Mouse (Mus musculus) CH12.LX (cell line): ENCODE data around the gene Zfp580. TPM values are rescaled to one million over a fixed set of nuclear protein-coding genes. Genes with fewer than 3 reads are reported as not detected.
A peak's percentile ranks its signal among the peaks of the same experiment; 100 is the strongest.

ENCODE experiments used
- DNase-seq: peaks from one replicate; pipeline ENCODE4 v3.0.0-alpha.2; 2013; ENCODE audit errors: extremely low read depth
- H3K27ac ChIP-seq: 2 replicates; pipeline ENCODE4 v1.5.1; 2012; ENCODE audit warnings: low read depth, mild to moderate bottlenecking, control low read depth, moderate library complexity; ENCODE audit not compliant: insufficient read depth
- H3K27me3 ChIP-seq: replicated peaks from 2 replicates; pipeline ENCODE3; 2012; ENCODE audit warnings: inconsistent platforms
- H3K36me3 ChIP-seq, 2 experiments: replicated peaks in 1 of 2; 2 replicates each; pipeline versions ENCODE3 to v1.6.1; 2012; ENCODE audit warnings: inconsistent platforms in 1 of 2, low read length in 1 of 2, mild to moderate bottlenecking in 1 of 2, mixed read lengths in 1 of 2, moderate library complexity in 1 of 2; ENCODE audit not compliant: control insufficient read depth in 1 of 2, insufficient read depth in 1 of 2
- H3K4me1 ChIP-seq, 2 experiments: 2 replicates each; pipeline ENCODE4 v1.6.1; 2012; ENCODE audit warnings: inconsistent platforms in 1 of 2, moderate library complexity in 1 of 2; ENCODE audit not compliant: insufficient read depth in 2 of 2, control insufficient read depth in 1 of 2
- H3K4me2 ChIP-seq: 2 replicates; pipeline ENCODE4 v1.6.1; 2012; ENCODE audit warnings: low read depth, mild to moderate bottlenecking, control low read depth; ENCODE audit not compliant: poor library complexity, insufficient read depth, severe bottlenecking
- H3K4me3 ChIP-seq, 3 experiments: fragments of 150-350 bp in 1 of 3; sonication (generic) in 1 of 3; replicated peaks in 1 of 3; 2 replicates each; pipeline versions ENCODE3 to v1.5.1; 2011 to 2012; ENCODE audit warnings: low read depth in 2 of 3, low read length in 2 of 3, mild to moderate bottlenecking in 2 of 3, moderate library complexity in 2 of 3, control low read depth in 1 of 3, improper control_type of control experiment in 1 of 3, inconsistent platforms in 1 of 3, mixed read lengths in 1 of 3; ENCODE audit not compliant: poor library complexity in 1 of 3
- H3K79me2 ChIP-seq: replicated peaks from 2 replicates; pipeline ENCODE4 v1.6.1; 2012; ENCODE audit warnings: mild to moderate bottlenecking, moderate library complexity; ENCODE audit not compliant: control insufficient read depth, poor library complexity, insufficient read depth, severe bottlenecking; ENCODE audit errors: extremely low read depth
- H3K9ac ChIP-seq: 2 replicates; pipeline ENCODE4 v1.6.1; 2012; ENCODE audit warnings: low read depth, mild to moderate bottlenecking, control low read depth, moderate library complexity; ENCODE audit not compliant: insufficient read depth
- H3K9me3 ChIP-seq: replicated peaks from 2 replicates; pipeline ENCODE3; 2012; ENCODE audit warnings: low read length, inconsistent platforms, mixed read lengths
- CHD2 ChIP-seq: IDR thresholded peaks from 2 replicates; pipeline ENCODE4 v1.6.1; 2011; ENCODE audit warnings: low read length, improper control_type of control experiment
- CTCF ChIP-seq, 2 experiments: IDR thresholded peaks in 1 of 2; conservative IDR thresholded peaks in 1 of 2; 2 replicates each; pipeline ENCODE4 v1.5.1; 2011 to 2012; ENCODE audit warnings: low read depth in 2 of 2, low read length in 2 of 2, improper control_type of control experiment in 1 of 2, inconsistent platforms in 1 of 2, mild to moderate bottlenecking in 1 of 2, moderate library complexity in 1 of 2
- E2F4 ChIP-seq: IDR thresholded peaks from 2 replicates; pipeline ENCODE4 v1.6.1; 2011; ENCODE audit warnings: low read depth, low read length, improper control_type of control experiment; ENCODE audit not compliant: insufficient replicate concordance
- EP300 ChIP-seq: IDR thresholded peaks from 2 replicates; pipeline ENCODE4 v1.6.1; 2011; ENCODE audit warnings: low read length, improper control_type of control experiment
- ETS1 ChIP-seq: conservative IDR thresholded peaks from 2 replicates; pipeline ENCODE4 v1.6.1; 2012; ENCODE audit warnings: low read depth, mild to moderate bottlenecking, inconsistent platforms, low read length, improper control_type of control experiment, moderate library complexity
- HCFC1 ChIP-seq: IDR thresholded peaks from 2 replicates; pipeline ENCODE4 v1.6.1; 2012; ENCODE audit warnings: low read depth, mild to moderate bottlenecking, inconsistent platforms, low read length, improper control_type of control experiment
- IRF4 ChIP-seq: IDR thresholded peaks from 2 replicates; pipeline ENCODE4 v1.6.1; 2014; ENCODE audit warnings: low read depth, mild to moderate bottlenecking, inconsistent platforms, low read length, improper control_type of control experiment
- JUND ChIP-seq: conservative IDR thresholded peaks from 2 replicates; pipeline ENCODE4 v1.6.1; 2011; ENCODE audit warnings: low read depth, low read length, improper control_type of control experiment
- MAFK ChIP-seq: IDR thresholded peaks from 2 replicates; pipeline ENCODE4 v1.6.1; 2011; ENCODE audit warnings: low read length, improper control_type of control experiment; ENCODE audit not compliant: insufficient replicate concordance
- MEF2A ChIP-seq: IDR thresholded peaks from 2 replicates; pipeline ENCODE4 v1.6.1; 2014; ENCODE audit warnings: low read depth, mild to moderate bottlenecking, inconsistent platforms, low read length, improper control_type of control experiment, borderline replicate concordance
- MYC ChIP-seq: IDR thresholded peaks from 2 replicates; pipeline ENCODE4 v1.6.1; 2011; ENCODE audit warnings: low read depth, mild to moderate bottlenecking, improper control_type of control experiment, low read length
- NELFE ChIP-seq: IDR thresholded peaks from 2 replicates; pipeline ENCODE4 v1.6.1; 2011; ENCODE audit warnings: low read depth, low read length, improper control_type of control experiment
- NRF1 ChIP-seq: IDR thresholded peaks from 2 replicates; pipeline ENCODE4 v1.6.1; 2014; ENCODE audit warnings: low read depth, mild to moderate bottlenecking, inconsistent platforms, low read length, improper control_type of control experiment, moderate library complexity
- PAX5 ChIP-seq: IDR thresholded peaks from 2 replicates; pipeline ENCODE4 v1.6.1; 2012; ENCODE audit warnings: low read length, inconsistent platforms, mixed read lengths
- POLR2A ChIP-seq: IDR thresholded peaks from 2 replicates; pipeline ENCODE4 v1.6.1; 2011; ENCODE audit warnings: low read depth, mild to moderate bottlenecking, improper control_type of control experiment, low read length
- POLR2AphosphoS2 ChIP-seq: IDR thresholded peaks from 2 replicates; pipeline ENCODE4 v1.6.1; 2011; ENCODE audit warnings: low read depth, low read length, improper control_type of control experiment
- RAD21 ChIP-seq: IDR thresholded peaks from 2 replicates; pipeline ENCODE4 v1.6.1; 2011; ENCODE audit warnings: low read depth, mild to moderate bottlenecking, low read length, improper control_type of control experiment, moderate library complexity
- SIN3A ChIP-seq: IDR thresholded peaks from 2 replicates; pipeline ENCODE4 v1.6.1; 2012; ENCODE audit warnings: low read length, improper control_type of control experiment, inconsistent platforms
- TBP ChIP-seq: conservative IDR thresholded peaks from 2 replicates; pipeline ENCODE4 v1.6.1; 2011; ENCODE audit warnings: low read depth, low read length, improper control_type of control experiment
- TCF12 ChIP-seq: IDR thresholded peaks from 2 replicates; pipeline ENCODE4 v1.6.1; 2014; ENCODE audit warnings: low read depth, mild to moderate bottlenecking, inconsistent platforms, low read length, improper control_type of control experiment
- USF1 ChIP-seq: IDR thresholded peaks from 2 replicates; pipeline ENCODE4 v1.6.1; 2014; ENCODE audit warnings: low read depth, mild to moderate bottlenecking, inconsistent platforms, low read length, improper control_type of control experiment
- ZC3H11A ChIP-seq: IDR thresholded peaks from 2 replicates; pipeline ENCODE4 v1.6.1; 2012; ENCODE audit warnings: low read depth, mild to moderate bottlenecking, inconsistent platforms, low read length, improper control_type of control experiment
- ZKSCAN1 ChIP-seq: IDR thresholded peaks from 2 replicates; pipeline ENCODE4 v1.6.1; 2012; ENCODE audit warnings: low read depth, inconsistent platforms, low read length, improper control_type of control experiment, borderline replicate concordance
- ZMIZ1 ChIP-seq: IDR thresholded peaks from 2 replicates; pipeline ENCODE4 v1.6.1; 2012; ENCODE audit warnings: low read depth, mild to moderate bottlenecking, inconsistent platforms, low read length, improper control_type of control experiment
- ZNF384 ChIP-seq: IDR thresholded peaks from 2 replicates; pipeline ENCODE4 v1.6.1; 2012; ENCODE audit warnings: low read depth, low read length, improper control_type of control experiment, inconsistent platforms
- dilution Hi-C: fragments of 300-500 bp; cut with MboI; formaldehyde crosslinking; loops from 2 replicates; pipeline ENCODE4 v1.14.3; 2020; ENCODE audit warnings: low sequenced_read_pairs; ENCODE audit not compliant: extremely low pct_unique_long_range_greater_than_20kb, extremely low pct_ligation_motif_present
- in situ Hi-C: fragments of 300-500 bp; cut with MboI; formaldehyde crosslinking; loops from 3 replicates; pipeline ENCODE4 v1.14.3; 2019; ENCODE audit warnings: low sequenced_read_pairs, low pct_ligation_motif_present, low pct_unique_long_range_greater_than_20kb, mixed read lengths
- polyA plus RNA-seq: library from polyadenylated mRNA; unstranded; fragments of >175 nt; gene quantifications from 2 replicates; pipeline ENCODE4 v1.2.1, GENCODE M21; 2012; ENCODE audit warnings: low read depth; ENCODE audit not compliant: insufficient read length
- total RNA-seq, 2 experiments: library from RNA; depleted of rRNA; stranded (reverse); fragments of 300-350 nt in 1 of 2; fragments of >200 nt in 1 of 2; gene quantifications; 2 replicates each; pipeline ENCODE4 v1.2.3; 2012 to 2014

Zfp580 gene
- total and polyA plus RNA-seq, 3 experiments, result 1.2 to 15.6 (median 2.6) TPM

DNA sequence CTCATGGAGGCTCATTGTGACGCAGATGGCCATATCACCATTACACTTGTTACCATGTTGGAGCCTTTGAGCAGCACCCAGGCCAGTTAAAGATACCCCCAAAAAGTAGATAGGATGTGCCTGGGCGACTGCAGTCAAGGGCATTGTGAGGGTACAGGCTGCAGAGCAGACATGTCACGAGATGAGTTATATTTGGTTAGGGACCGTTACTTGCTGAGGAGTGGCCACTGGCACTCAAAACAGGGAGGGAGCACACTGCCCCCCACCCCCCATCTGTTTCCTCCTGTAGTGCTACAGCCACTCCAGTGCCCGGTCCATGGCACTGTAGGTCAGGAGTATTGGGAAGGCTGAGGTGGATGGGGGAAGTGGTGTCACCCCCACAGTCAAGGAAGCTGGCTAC is 47.4 kb downstream of the Zfp580 start:
- in situ Hi-C loops (no loop called here), dilution Hi-C loops (no loop called here)
- H3K9me3 ChIP-seq, result no peaks in the 10 kb centered on the region
- peaks cover 54 to 66% of the 10 kb centered on the region in 2 experiments for H3K36me3 ChIP-seq
- no peaks in the 10 kb centered on the region for H3K27me3 ChIP-seq
- H3K79me2 ChIP-seq, result no peaks in the 10 kb centered on the region
- H3K4me2 ChIP-seq, result no peak overlapping the region
- no peak overlapping the region for H3K27ac ChIP-seq
- peaks cover 11 to 40% of the 10 kb centered on the region in 2 experiments for H3K4me1 ChIP-seq
- H3K4me3 ChIP-seq, result no peak overlapping the region
- TF ChIP-seq ZMIZ1 (no peak), MAFK (no peak), IRF4 (no peak), JUND (no peak), CTCF (conservative IDR thresholded peaks at IDR 0.05 in 1 of 2, IDR thresholded peaks at IDR 0.05 in 1 of 2; ENCODE audit: low read depth in 2 of 2, low read length in 2 of 2) (no peak), EP300 (no peak), HCFC1 (no peak), MEF2A (no peak), MYC (no peak), CHD2 (no peak), TCF12 (no peak), USF1 (no peak), POLR2AphosphoS2 (no peak), POLR2A (no peak), PAX5 (no peak)
- DNase-seq, result no peak
- H3K9ac ChIP-seq, result no peak overlapping the region

DNA sequence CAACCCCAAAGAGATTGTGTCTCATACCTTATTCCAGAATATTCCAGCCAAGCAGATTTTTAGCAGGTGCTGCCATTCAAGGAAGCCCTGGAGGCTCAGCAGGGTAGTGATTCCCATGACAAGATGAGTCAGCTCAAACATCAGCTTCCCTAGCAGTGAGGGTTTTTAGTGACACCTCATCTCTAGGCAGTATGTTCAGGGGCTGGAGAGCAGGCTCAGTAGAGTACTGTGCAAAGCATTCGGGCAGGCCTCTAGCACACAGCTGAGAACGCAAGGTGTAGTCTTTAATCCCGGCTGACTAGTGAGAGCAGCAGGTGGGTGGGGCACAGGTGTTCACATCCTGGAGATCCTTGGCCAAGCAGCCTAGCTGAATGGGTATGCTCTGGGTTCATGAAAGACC is 48.5 kb downstream of the Zfp580 start:
- Histone ChIP-seq H3K4me3 (no peak overlapping the region), H3K27ac (peak overlapping the region; percentile 40), H3K79me2 (no peaks in the 10 kb centered on the region), H3K4me2 (no peak overlapping the region), H3K9me3 (no peaks in the 10 kb centered on the region), H3K9ac (no peak overlapping the region), H3K36me3 (peaks cover 43 to 55% of the 10 kb centered on the region in 2 experiments), H3K27me3 (no peaks in the 10 kb centered on the region), H3K4me1 (peaks cover 11 to 40% of the 10 kb centered on the region in 2 experiments)
- no peak for TF ChIP-seq TBP
- TF ChIP-seq MAFK, result no peak
- no peak for TF ChIP-seq RAD21
- TF ChIP-seq ZKSCAN1, result no peak
- TF ChIP-seq ZC3H11A, result no peak
- no peak for TF ChIP-seq IRF4
- TF ChIP-seq ZNF384, result no peak
- TF ChIP-seq SIN3A, result no peak
- TF ChIP-seq JUND, result no peak
- no peak for TF ChIP-seq TCF12
- TF ChIP-seq NELFE, result no peak
- TF ChIP-seq ETS1, result no peak
- no peak for TF ChIP-seq CTCF (conservative IDR thresholded peaks at IDR 0.05 in 1 of 2, IDR thresholded peaks at IDR 0.05 in 1 of 2; ENCODE audit: low read depth in 2 of 2, low read length in 2 of 2)
- no peak for TF ChIP-seq USF1
- TF ChIP-seq E2F4, result no peak
- TF ChIP-seq EP300, result no peak
- no peak for TF ChIP-seq POLR2AphosphoS2
- TF ChIP-seq NRF1, result no peak
- dilution Hi-C loops (no loop called here), in situ Hi-C loops (no loop called here)
- no peak for DNase-seq
